Comparison of ENCODE assay signal across 23 mouse cellular contexts in the genomic region with DNA sequence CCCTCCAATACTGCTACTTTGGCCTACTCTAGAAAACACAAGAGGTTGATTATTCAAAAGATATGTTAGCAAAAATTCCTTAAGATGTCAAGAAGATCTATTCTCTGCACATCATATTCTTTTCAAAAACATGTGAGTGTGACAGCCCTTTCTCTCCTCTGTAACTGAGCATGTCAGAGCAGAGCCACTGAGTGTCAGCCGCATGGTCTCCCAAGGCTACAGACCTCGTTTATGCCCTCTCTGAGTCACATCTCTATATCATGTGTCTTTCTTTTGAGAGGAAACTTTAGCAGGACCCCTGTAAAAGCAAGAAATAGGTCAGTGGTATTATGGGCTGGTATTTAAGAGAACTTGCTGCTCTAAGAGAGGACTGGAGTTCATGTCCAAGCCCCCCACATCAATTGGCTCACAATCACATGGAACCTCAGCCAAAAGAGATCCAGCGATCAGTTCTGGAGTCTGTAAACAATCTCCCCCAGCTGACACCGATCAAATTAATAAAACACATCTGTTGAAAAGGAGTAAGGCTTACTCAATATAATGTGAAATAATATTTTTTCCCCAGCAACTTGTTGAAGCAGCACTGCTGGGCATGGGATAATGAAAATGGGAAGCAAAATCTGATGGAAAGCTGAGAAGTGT.
A peak's percentile ranks its signal among the peaks of the same experiment; 100 is the strongest.
DNase-seq lines count a peak whose midpoint lies in the region; ATAC-seq and TF ChIP-seq lines count a peak whose summit lies in the region.
"Had no signal": no experiment of that assay in that cellular context is flagged by ENCODE, and none has a peak within 500 bp of the region (broad histone marks: within the 10 kb centered on the region; RNA-seq: fewer than 3 reads in every experiment).

No protein-coding gene starts in this region.

- H3K4me2 ChIP-seq in lung, embryonic 15.5 days: no peak overlapping the region
- H3K4me2 ChIP-seq in embryonic facial prominence, embryonic 15.5 days (replicated peaks): no peak overlapping the region
- H3K4me2 ChIP-seq in limb, embryonic 14.5 days (replicated peaks; ENCODE audit: low read depth, low read length, severe bottlenecking): no peak overlapping the region
- H3K4me2 ChIP-seq: forebrain, embryonic 13.5 days; heart, embryonic 13.5 days; hindbrain, embryonic 14.5 days; limb, embryonic 12.5 days; liver, embryonic 12.5 days had no signal

- DNase-seq in kidney, postnatal 10 days: peak; percentile 18
- no peak for DNase-seq in kidney, adult 18-20 months
- no peak for DNase-seq in lung, postnatal 10 days
- peak; percentile 36 for DNase-seq in limb, embryonic 14.5 days (ENCODE audit: low spot score)
- no peak for DNase-seq in thymus, adult 18-20 months
- DNase-seq: adrenal gland, postnatal 25 days; B cell, adult 2 months; cerebellum, adult 11-12 months; cerebellum, adult 9-11 months; embryo, embryonic 11 days; gastrocnemius, postnatal 10 days; liver, postnatal 0 days; midbrain, embryonic 14.5 days; right cerebral cortex, postnatal 25 days; thymus, postnatal 14 days had no signal

- H3K36me3 ChIP-seq in lung, embryonic 15.5 days: no peaks in the 10 kb centered on the region
- no peaks in the 10 kb centered on the region for H3K36me3 ChIP-seq in embryonic facial prominence, embryonic 15.5 days
- no peaks in the 10 kb centered on the region for H3K36me3 ChIP-seq in limb, embryonic 14.5 days (ENCODE audit: control insufficient read depth, insufficient read depth, low read length)
- H3K36me3 ChIP-seq: heart, embryonic 13.5 days; limb, embryonic 12.5 days; liver, embryonic 12.5 days had no signal

- H3K27me3 ChIP-seq in lung, embryonic 15.5 days: no peaks in the 10 kb centered on the region
- H3K27me3 ChIP-seq in embryonic facial prominence, embryonic 15.5 days: no peaks in the 10 kb centered on the region
- no peaks in the 10 kb centered on the region for H3K27me3 ChIP-seq in limb, embryonic 14.5 days (ENCODE audit: control insufficient read depth, insufficient read depth, low read length)
- H3K27me3 ChIP-seq: forebrain, embryonic 13.5 days; heart, embryonic 13.5 days; limb, embryonic 12.5 days; liver, embryonic 12.5 days had no signal

- ATAC-seq in lung, embryonic 15.5 days (ENCODE audit: borderline replicate concordance, extremely low read depth, low FRiP score, low TSS enrichment): peak; percentile 55; the same call in 1 of the 2 replicates
- 0 out of 2 replicates have a peak, but pooled peaks have one; percentile 34 for ATAC-seq in embryonic facial prominence, embryonic 15.5 days (ENCODE audit: insufficient number of reproducible peaks, low FRiP score, low TSS enrichment, low read depth)
- no peak; the same call in 1 of the 2 replicates for ATAC-seq in limb, embryonic 14.5 days (ENCODE audit: low FRiP score, low read depth)
- ATAC-seq: forebrain, embryonic 13.5 days; intestine, postnatal 0 days; liver, embryonic 12.5 days; liver, postnatal 0 days had no signal

- TF ChIP-seq POLR2A in limb, embryonic 14.5 days (IDR thresholded peaks at IDR 0.05; ENCODE audit: borderline replicate concordance, extremely low read depth, insufficient read depth, insufficient read length): no peak

- H3K4me3 ChIP-seq in lung, embryonic 15.5 days: no peak overlapping the region
- no peak overlapping the region for H3K4me3 ChIP-seq in embryonic facial prominence, embryonic 15.5 days (replicated peaks)
- no peak overlapping the region for H3K4me3 ChIP-seq in limb, embryonic 14.5 days (replicated peaks; ENCODE audit: low read length)
- H3K4me3 ChIP-seq: forebrain, embryonic 13.5 days; heart, embryonic 13.5 days; limb, embryonic 12.5 days; liver, embryonic 12.5 days had no signal

- no peak overlapping the region for H3K9ac ChIP-seq in lung, embryonic 15.5 days
- H3K9ac ChIP-seq in embryonic facial prominence, embryonic 15.5 days: no peak overlapping the region
- no peak overlapping the region for H3K9ac ChIP-seq in limb, embryonic 14.5 days (ENCODE audit: low read depth, low read length, severe bottlenecking)
- H3K9ac ChIP-seq: forebrain, embryonic 13.5 days; heart, embryonic 13.5 days; hindbrain, embryonic 14.5 days; limb, embryonic 12.5 days; liver, embryonic 12.5 days; liver, postnatal 0 days had no signal

- WGBS in lung, embryonic 15.5 days: 54% methylated on average over 4 of the region's 4 CpGs
- WGBS in embryonic facial prominence, embryonic 15.5 days: 39% methylated on average over 4 of the region's 4 CpGs
- 48% methylated on average over 4 of the region's 4 CpGs for WGBS in limb, embryonic 14.5 days

- H3K4me1 ChIP-seq in lung, embryonic 15.5 days: no peaks in the 10 kb centered on the region
- H3K4me1 ChIP-seq in embryonic facial prominence, embryonic 15.5 days: no peaks in the 10 kb centered on the region
- no peaks in the 10 kb centered on the region for H3K4me1 ChIP-seq in limb, embryonic 14.5 days (ENCODE audit: control insufficient read depth, insufficient read depth, low read length)
- H3K4me1 ChIP-seq: forebrain, embryonic 13.5 days; heart, embryonic 13.5 days; limb, embryonic 12.5 days; liver, embryonic 12.5 days had no signal

- H3K9me3 ChIP-seq in lung, embryonic 15.5 days: no peaks in the 10 kb centered on the region
- no peaks in the 10 kb centered on the region for H3K9me3 ChIP-seq in embryonic facial prominence, embryonic 15.5 days (replicated peaks)
- no peaks in the 10 kb centered on the region for H3K9me3 ChIP-seq in limb, embryonic 14.5 days (ENCODE audit: control insufficient read depth, low read length)
- H3K9me3 ChIP-seq: forebrain, embryonic 13.5 days; limb, embryonic 12.5 days; liver, embryonic 12.5 days had no signal

- no peak overlapping the region for H3K27ac ChIP-seq in lung, embryonic 15.5 days
- no peak overlapping the region; the same call in 1 of the 2 replicates for H3K27ac ChIP-seq in embryonic facial prominence, embryonic 15.5 days (replicated peaks)
- H3K27ac ChIP-seq in limb, embryonic 14.5 days (replicated peaks; ENCODE audit: low read depth, low read length): no peak overlapping the region
- H3K27ac ChIP-seq: forebrain, embryonic 13.5 days; heart, embryonic 13.5 days; hindbrain, embryonic 14.5 days; limb, embryonic 12.5 days; liver, embryonic 12.5 days had no signal

Comparison
In these comparisons a context has a peak if more than half of its experiments do, and no peak if none do; other contexts are left out.
1. DNase-seq: peak in kidney, postnatal 10 days (single experiment) and limb, embryonic 14.5 days (single experiment); none in kidney, adult 18-20 months (single experiment), lung, postnatal 10 days (single experiment) and thymus, adult 18-20 months (0 of 2).